Mouse (Mus musculus) limb, embryonic 10.5 days (tissue): Measurements from ENCODE around the gene Gm14305. TPM values are rescaled to one million over a fixed set of nuclear protein-coding genes. Genes with fewer than 3 reads are reported as not detected.
"Not testable (repeated sequence)": the region's sequence is repeated elsewhere in the genome, so short reads cannot be mapped to it uniquely, and the experiment has no call there.

Source experiments
- DNase-seq: peaks from one replicate; pipeline ENCODE4 v3.0.0-alpha.2; 2017; ENCODE audit warnings: low spot score
- H3K27ac ChIP-seq: fragments of 300-500 bp; sonication (generic); 2 replicates; pipeline ENCODE4 v1.5.1; 2016; ENCODE audit warnings: mild to moderate bottlenecking
- H3K27me3 ChIP-seq: fragments of 300-500 bp; sonication (generic); 2 replicates; pipeline ENCODE4 v1.6.1; 2016; ENCODE audit warnings: low read depth, mild to moderate bottlenecking; ENCODE audit not compliant: poor library complexity, severe bottlenecking
- H3K36me3 ChIP-seq: fragments of 300-500 bp; sonication (generic); 2 replicates; pipeline ENCODE4 v1.6.1; 2016; ENCODE audit warnings: mild to moderate bottlenecking, moderate library complexity
- H3K4me1 ChIP-seq: fragments of 300-500 bp; sonication (generic); 2 replicates; pipeline ENCODE4 v1.6.1; 2016
- H3K4me3 ChIP-seq: fragments of 300-500 bp; sonication (generic); 2 replicates; pipeline ENCODE4 v1.5.1; 2016; ENCODE audit warnings: mild to moderate bottlenecking, moderate library complexity
- H3K9me3 ChIP-seq: fragments of 300-500 bp; sonication (generic); replicated peaks from 2 replicates; pipeline ENCODE4 v1.6.1; 2016; ENCODE audit warnings: mild to moderate bottlenecking
- WGBS: fragments of 180-500 bp; shearing (Covaris S2); methylation state at CpG from one replicate; pipeline ENCODE4 v1.1.7; 2016; 5-methylcytosine and 5-hydroxymethylcytosine counted together
- polyA plus RNA-seq: library from polyadenylated mRNA; unstranded; fragments of >200 nt; fragmentation: Nextera tagmentation; extraction: Ambion mirVana; gene quantifications from 2 replicates; pipeline ENCODE4 v1.2.1, GENCODE M21; 2016

The Gm14305 gene
- polyA plus RNA-seq, result 25.8 and 27.4 TPM in 2 replicates

DNA sequence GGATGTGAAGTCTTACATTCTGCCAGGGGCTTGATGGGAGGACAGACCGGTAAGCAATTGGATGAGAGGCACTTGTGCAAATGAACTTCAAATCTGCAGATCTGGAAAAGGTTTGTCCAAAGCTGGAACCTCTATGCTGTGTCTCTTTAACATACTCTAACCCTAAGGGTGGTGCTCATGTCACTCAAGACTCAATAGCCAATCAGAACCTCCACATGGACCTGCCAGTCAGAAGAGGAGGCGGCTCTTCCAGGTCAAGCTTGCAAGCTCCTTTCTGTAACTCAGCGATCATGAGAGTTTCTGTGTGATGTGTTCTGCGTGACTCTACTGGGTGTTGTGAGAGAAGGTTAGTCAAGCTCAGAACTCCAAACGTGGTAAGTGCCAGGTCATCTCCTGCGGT lies at the start of gene Gm14305:
TSS of gene Gm14305 (plus strand) at position 278 of the 400 bp plus-strand sequence.
- not testable (repeated sequence) for H3K36me3 ChIP-seq, H3K4me1 ChIP-seq, DNase-seq, H3K27ac ChIP-seq, H3K9me3 ChIP-seq, H3K27me3 ChIP-seq
- 1% methylated on average over 4 of the region's 6 CpGs for WGBS
- peak within 1 kb of the TSS; percentile 49 for H3K4me3 ChIP-seq

DNA sequence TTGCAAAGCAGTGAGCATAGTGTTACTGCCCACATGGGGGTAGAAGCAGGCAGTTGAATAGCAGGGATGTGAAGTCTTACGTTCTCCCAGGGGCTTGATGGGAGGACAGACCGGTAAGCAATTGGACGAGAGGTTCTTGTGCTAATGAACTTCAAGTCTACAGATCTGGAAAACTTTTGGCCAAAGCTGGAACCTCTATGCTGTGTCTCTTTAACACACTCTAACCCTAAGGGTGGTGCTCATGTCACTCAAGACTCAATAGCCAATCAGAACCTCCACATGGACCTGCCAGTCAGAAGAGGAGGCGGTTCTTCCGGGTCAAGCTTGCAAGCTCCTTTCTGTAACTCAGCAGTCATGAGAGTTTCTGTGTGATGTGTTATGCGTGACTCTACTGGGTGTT lies 37.9 kb upstream of the Gm14305 start, which contains the start of gene Zfp973:
TSS of gene Zfp973 (plus strand) at position 301 of the 400 bp plus-strand sequence.
- not testable (repeated sequence) for H3K36me3 ChIP-seq, H3K27me3 ChIP-seq, DNase-seq, H3K4me1 ChIP-seq, H3K9me3 ChIP-seq, H3K4me3 ChIP-seq, H3K27ac ChIP-seq
- no CpG with 5 or more reads among the region's 6 CpGs for WGBS

Other genes with a start within 250 kb of the Gm14305 start
- 0.21 TPM in 1 of 2 replicates, not detected in the other for gene Gm14434, start 221.5 kb upstream of the Gm14305 start, polyA plus RNA-seq
- not detected in 2 replicates for gene Zfp967, start 187.3 kb upstream of the Gm14305 start, polyA plus RNA-seq
- gene Gm14308, start 72.0 kb upstream of the Gm14305 start, polyA plus RNA-seq, result 6.9 and 8.3 TPM in 2 replicates
- gene Zfp973, start 37.8 kb upstream of the Gm14305 start, polyA plus RNA-seq, result 9.1 and 14.1 TPM in 2 replicates
- 13.2 and 14.0 TPM in 2 replicates for gene Gm14295, start 90.3 kb downstream of the Gm14305 start, polyA plus RNA-seq
- not detected in 2 replicates for gene Gm14408, start 122.8 kb downstream of the Gm14305 start, polyA plus RNA-seq
- 10.7 and 12.6 TPM in 2 replicates for gene Gm14296, start 219.5 kb downstream of the Gm14305 start, polyA plus RNA-seq